In genomic region chr5:35134286-35134685, GRCm38 (mm10) we compare ENCODE assay signal across 13 mouse cellular contexts.
"Had no signal": no experiment of that assay in that cellular context is flagged by ENCODE, and none has a peak within 500 bp of the region (broad histone marks: within the 10 kb centered on the region; RNA-seq: fewer than 3 reads in every experiment).

No protein-coding gene starts in this region.

- DNase-seq: lung, adult 18-20 months; lung, embryonic 14.5 days; lung, postnatal 10 days; lung, postnatal 4 days; right cerebral cortex, adult 18-20 months; right cerebral cortex, postnatal 25 days; right cerebral cortex, postnatal 4 days; spleen, adult 18-20 months; thymus, adult 18-20 months; thymus, postnatal 14 days; thymus, postnatal 36 days had no signal

- ATAC-seq: midbrain, embryonic 13.5 days; midbrain, embryonic 15.5 days had no signal
